Mouse (Mus musculus) erythroid progenitor cell, adult 5-6 weeks (primary cell): ENCODE measurements around the gene 6330403K07Rik. TPM values are rescaled to one million over a fixed set of nuclear protein-coding genes. Genes with fewer than 3 reads are reported as not detected.

Experiments used
- ATAC-seq: replicated peaks from 2 replicates; pipeline ENCODE4 v1.8.0; 2016; ENCODE audit warnings: moderate number of reproducible peaks, mild to moderate bottlenecking, moderate TSS enrichment, inconsistent platforms; ENCODE audit not compliant: poor library complexity, low FRiP score, severe bottlenecking
- total RNA-seq, 2 experiments: library from RNA; stranded (forward) in 1 of 2; stranded (reverse) in 1 of 2; fragments of 150-400 nt in 1 of 2; fragments of 186-747, 209-891 nt in 1 of 2; gene quantifications; 2 replicates each; pipeline versions ENCODE4 v1.2.3 to v1.2.4; 2015 to 2017; ENCODE audit warnings: low replicate concordance in 2 of 2

6330403K07Rik gene
- total RNA-seq, 2 experiments from 2014 or later = not detected

DNA sequence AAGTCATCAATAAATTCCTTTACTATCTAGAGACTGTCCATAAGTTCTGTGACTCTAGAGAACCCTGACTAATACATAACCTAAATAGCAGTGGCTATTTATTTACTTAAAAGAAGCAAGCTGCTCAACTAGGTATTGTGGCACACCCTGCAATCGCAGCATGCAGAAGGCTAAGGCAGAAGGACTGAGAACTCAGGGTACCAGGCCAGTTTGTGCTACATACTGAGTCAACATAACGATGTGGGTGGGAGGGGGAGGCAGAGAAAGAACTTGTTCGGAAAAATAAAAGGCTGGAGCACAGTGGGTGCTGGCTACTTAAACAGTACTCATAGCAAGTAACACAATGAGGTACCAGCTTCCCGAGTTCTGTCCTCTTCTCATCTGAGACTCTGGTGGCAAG lies 32.1 kb downstream of the 6330403K07Rik start:
- no peak for ATAC-seq

DNA sequence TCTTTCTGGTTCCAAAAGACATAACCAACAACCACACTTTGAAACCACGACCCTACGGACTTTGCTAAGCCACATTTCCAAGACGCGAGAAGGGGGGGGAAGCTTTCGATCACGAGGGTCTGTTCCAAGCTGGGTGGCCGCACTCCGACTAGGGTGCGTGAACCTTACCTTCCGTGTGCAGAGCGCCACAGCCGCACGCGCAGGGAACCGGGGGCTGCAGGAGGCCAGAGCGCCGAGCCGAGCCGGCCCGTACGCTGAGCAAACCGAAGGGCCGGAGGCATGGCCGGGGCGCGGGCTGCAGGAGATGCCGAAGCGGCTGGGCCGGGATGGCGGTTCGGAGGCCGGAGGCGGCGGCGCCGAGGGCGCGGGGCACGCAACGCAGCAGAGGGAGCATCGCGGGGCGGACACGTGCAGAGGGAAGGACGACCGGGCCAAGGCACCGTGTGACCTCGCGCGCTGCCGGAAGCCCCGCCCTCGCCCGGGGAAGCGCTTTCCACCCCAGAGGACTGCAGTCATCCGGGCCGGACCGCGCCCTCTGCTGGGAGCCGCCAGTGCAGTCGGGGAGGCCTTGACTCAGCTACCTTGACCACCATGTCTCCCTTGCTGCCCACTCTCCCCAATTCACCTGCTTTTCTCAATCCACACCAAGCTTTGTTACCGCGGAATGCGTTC lies 50.6 kb downstream of the 6330403K07Rik start, which contains the start of gene C1qbp:
C1qbp (minus strand) TSS at position 470 of the 672 bp plus-strand sequence.
- peak; percentile 99 for ATAC-seq

- ATAC-seq = no peak
These were observed 51.3 kb downstream of the 6330403K07Rik start for GRCm38 (mm10) chr11:70982030-70982429.

Other genes starting within 250 kb of the 6330403K07Rik start
- gene Scimp, start 220.9 kb downstream of the 6330403K07Rik start, total RNA-seq (2015; ENCODE audit: low replicate concordance) = not detected in 2 replicates
- not detected in 2 replicates for gene Scimp, start 220.9 kb downstream of the 6330403K07Rik start, total RNA-seq (2017; ENCODE audit: low replicate concordance)
- 6.5 and 8.0 TPM in 2 replicates for gene Rabep1, start 188.7 kb downstream of the 6330403K07Rik start, total RNA-seq (2015; ENCODE audit: low replicate concordance)
- 20.9 and 23.0 TPM in 2 replicates for gene Rabep1, start 188.7 kb downstream of the 6330403K07Rik start, total RNA-seq (2017; ENCODE audit: low replicate concordance)
- gene Nup88, start 63.5 kb downstream of the 6330403K07Rik start, total RNA-seq (2015; ENCODE audit: low replicate concordance) = 85.4 and 142 TPM in 2 replicates
- gene Nup88, start 63.5 kb downstream of the 6330403K07Rik start, total RNA-seq (2017; ENCODE audit: low replicate concordance) = 93.7 and 128 TPM in 2 replicates
- 136 and 165 TPM in 2 replicates for gene Rpain, start 63.3 kb downstream of the 6330403K07Rik start, total RNA-seq (2015; ENCODE audit: low replicate concordance)
- gene Rpain, start 63.3 kb downstream of the 6330403K07Rik start, total RNA-seq (2017; ENCODE audit: low replicate concordance) = 47.1 and 102 TPM in 2 replicates
- gene C1qbp, start 50.5 kb downstream of the 6330403K07Rik start, total RNA-seq (2015; ENCODE audit: low replicate concordance) = 87.2 and 106 TPM in 2 replicates
- 7.3 and 24.4 TPM in 2 replicates for gene C1qbp, start 50.5 kb downstream of the 6330403K07Rik start, total RNA-seq (2017; ENCODE audit: low replicate concordance)
- gene Dhx33, start 29.1 kb downstream of the 6330403K07Rik start, total RNA-seq (2015; ENCODE audit: low replicate concordance) = 1.1 and 3.8 TPM in 2 replicates
- gene Dhx33, start 29.1 kb downstream of the 6330403K07Rik start, total RNA-seq (2017; ENCODE audit: low replicate concordance) = 7.4 and 7.8 TPM in 2 replicates
- gene Mis12, start 13.9 kb downstream of the 6330403K07Rik start, total RNA-seq (2015; ENCODE audit: low replicate concordance) = 56.6 and 62.9 TPM in 2 replicates
- 69.3 and 137 TPM in 2 replicates for gene Mis12, start 13.9 kb downstream of the 6330403K07Rik start, total RNA-seq (2017; ENCODE audit: low replicate concordance)
- gene Derl2, start 13.7 kb downstream of the 6330403K07Rik start, total RNA-seq (2015; ENCODE audit: low replicate concordance) = 32.4 and 44.0 TPM in 2 replicates
- 25.0 and 30.2 TPM in 2 replicates for gene Derl2, start 13.7 kb downstream of the 6330403K07Rik start, total RNA-seq (2017; ENCODE audit: low replicate concordance)
- gene Nlrp1a, start 111.2 kb upstream of the 6330403K07Rik start, total RNA-seq (2015; ENCODE audit: low replicate concordance) = 1.4 TPM in 1 of 2 replicates, not detected in the other
- 0.76 and 0.77 TPM in 2 replicates for gene Nlrp1a, start 111.2 kb upstream of the 6330403K07Rik start, total RNA-seq (2017; ENCODE audit: low replicate concordance)
- not detected in 2 replicates for gene Nlrp1b, start 197.2 kb upstream of the 6330403K07Rik start, total RNA-seq (2015; ENCODE audit: low replicate concordance)
- gene Nlrp1b, start 197.2 kb upstream of the 6330403K07Rik start, total RNA-seq (2017; ENCODE audit: low replicate concordance) = 0.68 TPM in 1 of 2 replicates, not detected in the other